Mouse (Mus musculus) Patski (cell line): ENCODE data around the gene Pole2. TPM values are rescaled to one million over a fixed set of nuclear protein-coding genes. Genes with fewer than 3 reads are reported as not detected.

ENCODE experiments used
- ATAC-seq: fragments of 100-300 bp; one replicate; pipeline ENCODE4 v1.8.0; 2021
- CTCF ChIA-PET: fragments of 350-600 bp; sonication (Branson Sonifier 250); formaldehyde crosslinking; loops from one replicate; lab custom pipeline; 2022; ENCODE audit warnings: inconsistent platforms; lab: Charles Lee
- POLR2A ChIA-PET: fragments of 350-600 bp; sonication (Branson Sonifier 250); formaldehyde crosslinking; loops from one replicate; lab custom pipeline; 2022; ENCODE audit warnings: antibody characterized with exemption, inconsistent platforms; lab: Charles Lee
- DNase-seq: peaks from one replicate; pipeline ENCODE4 v3.0.0-alpha.2; 2011; ENCODE audit warnings: low read depth, low spot score
- H3K27me3 ChIP-seq: fragments of 371-371 bp; one replicate; pipeline ENCODE4 v1.5.1; 2021
- CTCF ChIP-seq: fragments of 100-300 bp; IDR thresholded peaks from one replicate; pipeline ENCODE4 v1.5.1; 2021
- in situ Hi-C: fragments of 300-500 bp; cut with MboI; formaldehyde crosslinking; loops from 3 replicates; pipeline ENCODE4 v1.11.1; 2018; ENCODE audit warnings: low pct_unique_long_range_greater_than_20kb, mixed read lengths
- polyA plus RNA-seq: library from polyadenylated mRNA; unstranded; gene quantifications from one replicate; pipeline ENCODE4 v1.2.3, GENCODE M21; 2021

The Pole2 gene
- polyA plus RNA-seq, result 6.1 TPM

GRCm38 (mm10) chr12:69227776-69228466 is at the start of gene Pole2:
TSS of gene Pole2 (minus strand) at chr12:69228195.
- in situ Hi-C loops, result no loop called here
- CTCF ChIA-PET, result no interaction called here
- POLR2A ChIA-PET, result interaction anchor here (1.0 kb wide), 1 partner anchor 14 kb away, joined by 4 read pairs; no protein-coding TSS in a partner anchor
- ATAC-seq (peak; percentile 92), DNase-seq (no peak)
- H3K27me3 ChIP-seq, result no peaks in the 10 kb centered on the region
- no peak for TF ChIP-seq CTCF

- in situ Hi-C loops, result no loop called here
- TF ChIP-seq CTCF, result no peak
- ATAC-seq (no peak), DNase-seq (no peak)
- POLR2A ChIA-PET, result no interaction called here
- CTCF ChIA-PET, result no interaction called here
- H3K27me3 ChIP-seq, result no peaks in the 10 kb centered on the region
These were observed 41.0 kb upstream of the Pole2 start for GRCm38 (mm10) chr12:69268956-69269355.

GRCm38 (mm10) chr12:69267956-69268632 is 40.1 kb upstream of the Pole2 start:
- DNase-seq (no peak), ATAC-seq (no peak)
- no peaks in the 10 kb centered on the region for H3K27me3 ChIP-seq
- POLR2A ChIA-PET, result no interaction called here
- in situ Hi-C loops, result no loop called here
- TF ChIP-seq CTCF, result no peak
- CTCF ChIA-PET, result no interaction called here

- in situ Hi-C loops, result no loop called here
- no peak for TF ChIP-seq CTCF
- no peak for ATAC-seq
- H3K27me3 ChIP-seq, result no peaks in the 10 kb centered on the region
- POLR2A ChIA-PET, result no interaction called here
- CTCF ChIA-PET, result interaction anchor here (1.0 kb wide), 1 partner anchor 10 kb away, joined by 3 read pairs; no protein-coding TSS in a partner anchor
- no peak for DNase-seq
These were observed 37.0 kb upstream of the Pole2 start for GRCm38 (mm10) chr12:69265031-69265430.

- H3K27me3 ChIP-seq, result no peaks in the 10 kb centered on the region
- ATAC-seq (no peak), DNase-seq (no peak)
- in situ Hi-C loops, result no loop called here
- POLR2A ChIA-PET, result no interaction called here
- CTCF ChIA-PET, result no interaction called here
- no peak for TF ChIP-seq CTCF
These were observed 34.3 kb upstream of the Pole2 start for GRCm38 (mm10) chr12:69262251-69262650.

GRCm38 (mm10) chr12:69257836-69258235 is 29.8 kb upstream of the Pole2 start:
- H3K27me3 ChIP-seq, result no peaks in the 10 kb centered on the region
- no peak for ATAC-seq
- in situ Hi-C loops, result no loop called here
- ChIA-PET CTCF (no interaction called here), POLR2A (interaction anchor here (0.6 kb wide), 1 partner anchor 13 kb away, joined by 3 read pairs; no protein-coding TSS in a partner anchor)
- DNase-seq, result no peak
- TF ChIP-seq CTCF, result no peak

- in situ Hi-C loops, result no loop called here
- ATAC-seq, result peak; percentile 82
- DNase-seq, result no peak
- no peaks in the 10 kb centered on the region for H3K27me3 ChIP-seq
- TF ChIP-seq CTCF, result no peak
- CTCF ChIA-PET, result interaction anchor here (1.4 kb wide), 1 partner anchor 10 kb away, joined by 4 read pairs; no protein-coding TSS in a partner anchor
- POLR2A ChIA-PET, result no interaction called here
These were observed 25.8 kb upstream of the Pole2 start for GRCm38 (mm10) chr12:69253806-69254205.

GRCm38 (mm10) chr12:69250756-69251155 is 22.8 kb upstream of the Pole2 start:
- DNase-seq (no peak), ATAC-seq (no peak)
- H3K27me3 ChIP-seq, result no peaks in the 10 kb centered on the region
- ChIA-PET CTCF (no interaction called here), POLR2A (no interaction called here)
- no peak for TF ChIP-seq CTCF
- in situ Hi-C loops, result no loop called here

GRCm38 (mm10) chr12:69249766-69250165 is 21.8 kb upstream of the Pole2 start:
- ATAC-seq, result no peak
- CTCF ChIA-PET, result no interaction called here
- POLR2A ChIA-PET, result no interaction called here
- DNase-seq, result no peak
- no peak for TF ChIP-seq CTCF
- in situ Hi-C loops, result no loop called here
- no peaks in the 10 kb centered on the region for H3K27me3 ChIP-seq

- peak; percentile 63 for ATAC-seq
- H3K27me3 ChIP-seq, result no peaks in the 10 kb centered on the region
- in situ Hi-C loops, result no loop called here
- POLR2A ChIA-PET, result interaction anchor here (0.6 kb wide), 1 partner anchor 13 kb away, joined by 4 read pairs; no protein-coding TSS in a partner anchor
- CTCF ChIA-PET, result interaction anchor here (0.6 to 2.6 kb wide), 2 partner anchors 12 to 33 kb away, joined by 3 to 6 read pairs; no protein-coding TSS in a partner anchor
- TF ChIP-seq CTCF, result no peak
- DNase-seq, result no peak
These were observed 13.9 kb upstream of the Pole2 start for GRCm38 (mm10) chr12:69241771-69242431.

- DNase-seq (no peak), ATAC-seq (no peak)
- H3K27me3 ChIP-seq, result no peaks in the 10 kb centered on the region
- in situ Hi-C loops, result no loop called here
- ChIA-PET POLR2A (interaction anchor here (0.6 kb wide), 1 partner anchor 13 kb away, joined by 4 read pairs; no protein-coding TSS in a partner anchor), CTCF (interaction anchor here (2.6 kb wide), 1 partner anchor 12 kb away, joined by 6 read pairs; no protein-coding TSS in a partner anchor)
- no peak for TF ChIP-seq CTCF
These were observed 13.4 kb upstream of the Pole2 start for GRCm38 (mm10) chr12:69241405-69241770.
